Mouse (Mus musculus): ENCODE results near the gene Togaram1. TPM values are rescaled to one million over a fixed set of nuclear protein-coding genes. Genes with fewer than 3 reads are reported as not detected.

The Togaram1 gene
- 10 to 100 TPM; 39.3 to 46.5 (median 39.7) TPM for total RNA-seq (2022)

GRCm38 (mm10) chr12:64965124-64966026, at the start of gene Togaram1, which contains the start of gene Klhl28:
Gene Togaram1, plus strand, starts transcription at chr12:64965804.
Gene Klhl28, minus strand, starts transcription at chr12:64965534.
- DNase-seq: peak; percentile 99

DNA sequence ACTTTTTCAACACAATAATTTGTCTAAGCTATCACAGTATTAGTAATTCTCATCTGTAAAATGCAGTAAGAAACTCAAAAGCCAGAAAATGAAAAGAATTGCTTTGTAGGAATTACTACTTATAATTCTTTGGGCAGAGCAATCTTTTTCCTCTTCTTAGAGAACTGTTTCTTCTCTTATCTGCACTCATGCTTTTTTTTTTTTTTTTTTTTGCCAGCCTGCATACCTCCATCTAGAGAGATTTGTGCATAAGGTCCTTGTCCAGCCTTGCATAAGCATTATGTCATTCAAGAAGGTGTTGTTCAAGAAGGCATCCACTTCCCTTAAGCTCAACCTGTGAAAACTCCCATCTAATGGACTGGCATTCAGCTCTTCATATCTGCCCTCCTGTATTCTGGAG, 48.9 kb upstream of the Togaram1 start:
- DNase-seq: no peak

- DNase-seq: peak; percentile 93
Observed at GRCm38 (mm10) chr12:64917578-64918471, 47.8 kb upstream of the Togaram1 start, which contains the start of gene Gm527. Gene Gm527, plus strand, starts transcription at chr12:64917906.

DNA sequence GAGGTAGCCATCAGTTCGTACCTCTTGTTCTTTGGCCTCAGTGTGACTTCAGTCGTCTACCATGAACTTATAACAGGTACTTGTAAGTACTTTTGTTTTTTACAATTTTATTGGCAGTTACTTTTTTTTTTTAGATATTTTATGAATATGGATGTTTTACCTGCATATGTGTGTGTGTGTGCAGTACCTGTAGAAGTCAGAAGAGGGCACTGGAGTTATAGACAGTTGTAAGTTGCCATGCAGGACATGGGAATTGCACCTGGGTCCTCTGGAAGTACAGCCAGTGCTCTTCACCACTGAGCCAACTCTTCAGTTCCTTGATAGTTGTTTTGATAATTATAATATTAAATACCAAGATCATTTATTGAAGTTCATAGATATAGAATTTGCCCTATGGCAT, 28.1 kb upstream of the Togaram1 start:
- no peak for DNase-seq

DNA sequence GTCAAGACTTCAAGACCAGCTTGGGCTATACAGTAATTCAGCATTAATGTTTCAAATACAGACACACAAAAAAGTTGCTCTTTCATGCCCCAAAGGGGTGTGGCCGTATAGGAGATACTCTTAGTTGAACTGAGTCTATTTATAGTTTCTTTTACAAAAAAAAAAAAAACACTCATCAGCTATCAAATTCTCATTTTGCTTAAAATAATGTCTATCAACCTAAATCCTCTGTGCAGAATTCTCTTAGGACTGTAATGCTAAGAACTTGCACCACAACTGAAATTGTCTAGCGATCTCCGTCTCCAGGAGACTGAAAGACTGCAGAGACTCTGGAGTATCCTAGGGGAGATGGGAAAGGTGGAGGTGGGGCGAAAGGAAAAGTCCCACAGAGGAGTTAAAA, 1.0 kb upstream of the Togaram1 start:
- DNase-seq: no peak

DNA sequence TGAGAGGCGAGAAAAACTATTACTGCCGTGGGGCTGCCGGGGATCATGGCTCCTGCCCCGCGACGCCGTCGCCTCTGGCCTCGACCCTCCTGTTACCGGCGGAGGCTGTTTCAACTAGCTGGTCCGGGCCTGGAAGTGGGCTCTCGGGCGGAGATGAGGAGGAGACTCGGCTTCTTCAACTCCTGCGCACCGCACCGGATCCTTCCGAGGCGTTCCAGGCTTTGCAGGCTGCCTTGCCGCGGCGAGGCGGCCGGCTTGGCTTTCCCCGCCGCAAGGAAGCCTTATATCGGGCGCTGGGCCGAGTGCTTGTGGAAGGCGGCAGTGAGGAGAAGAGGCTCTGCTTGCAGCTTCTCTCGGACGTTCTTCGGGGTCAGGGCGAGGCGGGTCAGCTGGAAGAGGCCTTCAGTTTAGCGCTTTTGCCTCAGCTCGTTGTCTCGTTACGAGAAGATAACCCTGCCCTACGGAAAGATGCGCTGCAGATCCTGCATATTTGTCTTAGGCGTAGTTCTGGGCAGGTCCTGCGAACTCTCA, 562 bp downstream of the Togaram1 start:
- peak; percentile 33 for DNase-seq

DNA sequence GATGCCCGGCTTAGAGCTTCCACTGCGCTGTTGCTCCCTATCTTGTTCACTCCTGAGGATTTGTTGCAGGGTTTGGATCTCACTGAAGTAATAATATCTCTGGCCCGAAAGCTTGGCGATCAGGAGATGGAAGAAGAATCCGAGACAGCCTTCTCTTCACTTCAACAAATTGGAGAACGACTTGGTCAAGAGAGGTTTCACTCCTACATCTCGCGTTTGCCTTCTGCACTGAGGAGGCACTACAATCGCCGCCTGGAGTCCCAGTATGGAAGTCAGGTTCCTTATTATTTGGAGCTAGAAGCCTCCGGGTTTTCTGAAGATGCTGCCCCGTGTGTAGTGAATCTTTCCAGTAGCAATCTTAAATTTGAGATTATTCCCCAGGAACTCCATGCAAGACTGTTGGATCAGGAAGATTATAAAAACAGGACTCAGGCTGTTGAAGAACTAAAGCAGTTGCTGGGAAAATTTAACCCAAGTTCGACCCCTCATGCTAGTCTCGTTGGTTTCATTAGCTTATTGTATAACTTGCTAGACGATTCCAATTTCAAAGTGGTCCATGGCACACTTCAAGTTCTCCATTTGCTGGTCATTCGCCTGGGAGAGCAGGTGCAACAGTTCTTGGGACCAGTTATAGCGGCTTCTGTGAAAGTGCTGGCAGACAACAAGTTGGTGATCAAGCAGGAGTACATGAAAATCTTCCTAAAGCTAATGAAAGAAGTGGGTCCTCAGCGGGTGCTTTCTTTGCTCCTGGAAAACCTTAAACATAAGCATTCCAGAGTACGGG, 1.2 kb downstream of the Togaram1 start:
- DNase-seq: peak; percentile 6

DNA sequence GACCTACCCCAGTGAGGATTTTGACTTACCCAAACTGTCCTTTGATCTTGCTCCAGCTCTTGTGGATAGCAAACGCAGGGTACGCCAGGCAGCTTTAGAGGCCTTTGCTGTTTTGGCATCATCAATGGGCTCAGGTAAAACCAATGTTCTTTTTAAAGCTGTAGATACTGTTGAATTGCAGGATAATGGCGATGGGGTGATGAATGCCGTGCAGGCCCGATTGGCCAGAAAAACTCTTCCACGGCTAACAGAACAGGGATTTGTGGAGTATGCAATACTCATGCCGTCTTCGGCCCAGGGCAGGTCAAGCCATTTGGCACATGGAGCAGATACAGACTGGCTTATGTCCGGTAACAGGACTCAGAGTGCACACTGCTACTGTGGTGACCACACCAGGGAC, 1.9 kb downstream of the Togaram1 start:
- DNase-seq: peak; percentile 7

GRCm38 (mm10) chr12:64968067-64968466, 2.5 kb downstream of the Togaram1 start:
- DNase-seq: no peak

DNA sequence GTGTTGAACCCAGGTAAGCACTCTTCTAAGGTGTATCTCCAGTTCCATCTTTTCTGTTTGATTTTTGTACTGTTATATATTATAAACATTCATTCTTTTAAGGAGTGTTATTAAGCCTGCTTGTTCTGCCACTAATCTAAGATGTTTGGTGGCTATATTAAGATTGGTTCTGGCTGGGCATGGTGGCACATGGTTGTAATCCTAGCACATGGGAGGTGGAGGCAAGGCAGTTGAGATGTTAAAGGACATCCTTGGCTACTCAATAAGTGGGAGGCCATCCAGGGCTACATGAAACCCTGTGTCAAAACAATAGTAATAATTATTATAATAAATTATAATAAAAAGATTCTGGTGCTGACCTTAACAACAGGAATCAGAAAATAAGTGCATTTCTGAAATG, 5.8 kb downstream of the Togaram1 start:
- DNase-seq: no peak

GRCm38 (mm10) chr12:64972063-64972462, 6.5 kb downstream of the Togaram1 start:
- DNase-seq: no peak

DNA sequence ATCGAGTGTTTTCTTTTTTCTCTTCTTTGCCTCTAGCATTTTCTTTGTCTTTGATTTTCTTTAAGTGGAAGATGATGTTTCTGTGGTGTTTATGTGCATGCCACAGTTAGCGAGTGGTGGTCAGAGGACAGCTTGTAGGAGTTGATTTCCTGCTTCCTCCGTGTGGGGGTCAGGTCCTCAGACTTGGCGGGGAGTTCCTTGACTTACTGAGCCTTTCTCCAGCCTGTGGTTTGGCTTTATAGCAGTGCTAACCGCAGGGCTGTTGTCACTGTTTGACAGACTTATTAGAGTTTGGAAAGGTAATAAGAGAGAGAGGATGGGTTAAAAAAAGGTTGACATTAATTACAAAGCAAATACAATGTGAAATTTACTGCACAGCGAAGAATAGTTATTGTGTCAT, 10.0 kb downstream of the Togaram1 start:
- DNase-seq: no peak

DNA sequence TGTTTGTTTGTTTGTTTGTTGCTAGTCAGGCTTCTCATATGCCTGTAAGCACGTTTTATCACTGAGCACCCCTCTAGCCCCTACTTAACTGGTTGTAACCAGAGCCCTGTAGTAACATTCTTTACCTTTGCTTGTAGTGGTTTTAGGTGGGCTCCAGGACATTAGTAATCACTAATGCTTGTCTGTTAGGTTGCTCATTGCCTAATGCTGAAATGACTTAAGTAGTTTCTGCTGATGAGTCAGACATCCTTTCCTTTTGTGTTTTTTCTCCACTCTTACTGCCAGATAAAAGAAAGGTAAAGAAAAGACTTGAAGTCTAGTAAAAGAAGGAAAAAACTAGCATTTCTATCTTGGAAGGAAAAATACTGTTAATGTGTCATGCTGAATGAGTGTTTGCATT, 10.6 kb downstream of the Togaram1 start:
- DNase-seq: no peak

GRCm38 (mm10) chr12:64977518-64977917, 11.9 kb downstream of the Togaram1 start:
- DNase-seq: no peak

- DNase-seq: no peak
Observed at GRCm38 (mm10) chr12:65007725-65008124, 42.1 kb downstream of the Togaram1 start.

DNA sequence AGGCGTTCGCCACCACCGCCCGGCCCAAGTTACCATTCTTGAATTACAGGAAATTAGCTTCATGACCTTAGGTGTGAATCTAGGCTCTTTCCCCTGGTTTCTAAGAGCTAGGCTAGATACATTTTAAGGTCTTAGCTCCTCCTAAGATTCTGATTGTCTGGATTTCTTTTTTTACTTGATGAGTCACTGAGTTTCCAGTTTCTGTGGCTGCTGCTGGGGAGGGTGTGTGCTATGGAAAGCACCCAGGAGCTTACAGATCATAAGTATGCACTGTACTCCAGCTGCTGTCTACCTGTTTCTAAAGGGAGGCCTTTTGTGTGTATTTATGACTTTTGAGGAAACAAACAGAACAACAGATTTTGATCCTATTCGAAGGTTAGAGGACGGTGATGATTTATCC, 57.2 kb downstream of the Togaram1 start:
- no peak for DNase-seq

GRCm38 (mm10) chr12:65035839-65036189, 70.2 kb downstream of the Togaram1 start:
- no peak for DNase-seq

DNA sequence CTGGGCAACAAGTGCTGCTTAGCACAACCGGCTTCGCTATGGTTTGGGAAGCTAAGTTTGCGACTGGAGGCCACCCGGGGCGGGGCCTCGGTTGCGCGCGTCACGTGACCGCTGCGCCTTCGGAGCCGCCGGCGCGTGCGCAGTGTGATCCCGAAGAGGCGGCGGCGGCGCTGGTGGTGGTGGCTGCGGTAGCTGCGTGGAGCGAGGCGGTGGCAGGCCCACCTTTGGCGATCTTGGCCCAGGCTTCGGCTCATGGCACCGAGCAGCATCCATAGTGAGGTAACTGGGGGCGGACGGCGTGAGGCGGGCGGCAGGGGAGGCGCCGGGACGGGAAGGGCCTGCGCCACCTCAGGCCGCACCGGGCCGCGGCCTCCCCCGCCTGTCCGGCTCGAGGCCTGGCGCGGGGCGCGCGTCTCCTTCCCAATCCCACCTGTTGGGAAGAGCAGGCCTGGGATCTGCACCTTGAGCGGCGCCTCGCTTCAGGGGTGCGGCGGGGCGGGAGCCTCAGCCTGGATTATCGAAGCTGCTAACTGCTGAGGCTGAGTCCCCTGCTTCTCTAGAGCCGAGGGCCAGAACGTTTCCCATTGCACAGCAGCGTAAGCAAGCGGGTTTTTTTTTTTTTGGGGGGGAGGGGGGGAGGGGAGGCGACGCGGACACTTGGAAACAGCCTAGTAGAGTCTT, 70.7 kb downstream of the Togaram1 start, which contains the start of gene Prpf39:
Prpf39 (plus strand) TSS at position 144 of the 681 bp plus-strand sequence.
- DNase-seq: peak; percentile 82

GRCm38 (mm10) chr12:65036892-65037545, 71.4 kb downstream of the Togaram1 start:
- DNase-seq: no peak

DNA sequence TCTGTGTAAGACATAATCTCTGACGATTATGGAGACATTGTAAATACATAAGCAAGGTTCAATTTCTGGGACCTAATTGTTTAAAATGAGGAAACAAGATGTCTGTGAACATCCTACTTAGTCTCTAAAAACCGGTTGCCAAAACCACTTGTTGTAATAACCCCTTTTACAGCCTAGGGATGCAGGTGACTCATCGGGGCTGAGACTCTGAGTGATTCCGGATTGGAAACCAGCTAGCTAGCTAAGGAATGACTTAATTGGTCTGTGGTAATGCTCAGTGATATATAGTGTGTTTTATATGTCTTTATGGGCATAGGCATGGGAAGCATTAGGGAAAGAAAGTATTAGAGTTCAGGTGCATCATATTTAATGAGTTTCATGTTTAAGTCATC, 71.9 kb downstream of the Togaram1 start:
- peak; percentile 14 for DNase-seq

DNA sequence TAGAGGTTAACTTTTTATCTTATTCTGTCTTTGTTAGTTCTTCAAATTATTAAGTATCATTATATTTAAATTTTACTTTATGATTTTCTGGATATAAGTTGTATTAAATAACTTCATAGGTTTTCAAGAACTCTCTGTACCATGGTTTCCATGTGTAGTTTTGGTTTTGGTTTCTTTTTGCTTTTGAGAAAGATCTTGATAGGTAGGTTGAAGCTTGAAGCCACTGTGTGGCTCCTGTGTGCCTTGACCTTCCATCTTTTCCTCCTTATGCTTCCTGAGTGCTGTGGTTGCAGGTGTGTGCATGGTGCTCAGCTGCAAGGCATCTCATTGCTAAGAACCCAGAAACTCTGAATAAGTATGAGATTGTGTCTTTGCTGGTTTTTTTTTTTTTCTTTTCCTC, 83.2 kb downstream of the Togaram1 start:
- no peak for DNase-seq
